Mouse (Mus musculus): ENCODE data around the gene Usf3. TPM values are rescaled to one million over a fixed set of nuclear protein-coding genes. Genes with fewer than 3 reads are reported as not detected.

Usf3 gene
- total RNA-seq, 2 experiments from 2014 or later = 26.8 to 28.7 TPM

Other genes starting within 250 kb of the Usf3 start
- 10 to 100 TPM; 45.5 to 46.5 TPM for gene Qtrt2, start 246.4 kb upstream of the Usf3 start, total RNA-seq (2021)
- gene Zdhhc23, start 193.5 kb upstream of the Usf3 start, total RNA-seq (2021) = 1 to 10 TPM in 1 of 2 experiments, under 1 TPM in 1; 0.73 to 1.9 TPM
- gene Gramd1c, start 109.9 kb upstream of the Usf3 start, total RNA-seq (2021) = 1 to 10 TPM; 3.0 to 3.9 TPM
- gene Atp6v1a, start 33.5 kb upstream of the Usf3 start, total RNA-seq (2021) = 100 to 1,000 TPM in 1 of 2 experiments, 10 to 100 TPM in 1; 91.2 to 121 TPM
- gene Naa50, start 33.4 kb upstream of the Usf3 start, total RNA-seq (2021) = 10 to 100 TPM; 90.3 to 93.8 TPM
- gene Sidt1, start 159.9 kb downstream of the Usf3 start, total RNA-seq (2021) = 10 to 100 TPM; 11.7 to 14.1 TPM
- gene Spice1, start 173.9 kb downstream of the Usf3 start, total RNA-seq (2021) = 10 to 100 TPM; 19.9 to 21.3 TPM
- 1 to 10 TPM; 2.6 to 3.9 TPM for gene Cfap44, start 221.6 kb downstream of the Usf3 start, total RNA-seq (2021)